Mouse (Mus musculus) heart, adult 2 months (tissue): ENCODE measurements around the gene Vdac1.

Experiments used
- CTCF ChIP-seq: fragments of 200-600 bp; IDR thresholded peaks from 2 replicates; pipeline ENCODE4 v1.8.1; 2022; ENCODE audit warnings: antibody characterized with exemption, mild to moderate bottlenecking, moderate library complexity
- EP300 ChIP-seq: fragments of 200-500 bp; IDR thresholded peaks from 2 replicates; pipeline ENCODE4 v1.6.1; 2011; ENCODE audit warnings: low read depth, low read length, control low read depth; ENCODE audit not compliant: insufficient read depth
- POLR2A ChIP-seq: fragments of 200-500 bp; IDR thresholded peaks from 2 replicates; pipeline ENCODE4 v1.6.1; 2011; ENCODE audit warnings: mild to moderate bottlenecking, low read depth, low read length, control low read depth; ENCODE audit not compliant: insufficient read depth

- TF ChIP-seq POLR2A (no peak), CTCF (no peak), EP300 (no peak)
Observed at GRCm38 (mm10) chr11:52335924-52336323, 24.7 kb upstream of the Vdac1 start.
